Mouse (Mus musculus) midbrain, embryonic 12.5 days (tissue): ENCODE measurements around the gene Ascc1. TPM values are rescaled to one million over a fixed set of nuclear protein-coding genes. Genes with fewer than 3 reads are reported as not detected.
"Not testable (repeated sequence)": the region's sequence is repeated elsewhere in the genome, so short reads cannot be mapped to it uniquely, and the experiment has no call there.

Source experiments
- ATAC-seq: fragments of 200-750 bp; cut with Nextera tagmentation; 2 replicates; pipeline ENCODE4 v1.8.0; 2017; ENCODE audit warnings: low read depth, moderate TSS enrichment, moderate library complexity; ENCODE audit not compliant: low FRiP score
- H3K27ac ChIP-seq: fragments of 300-500 bp; sonication (generic); replicated peaks from 2 replicates; pipeline ENCODE4 v1.5.1; 2016; ENCODE audit warnings: mild to moderate bottlenecking
- H3K27me3 ChIP-seq: fragments of 300-500 bp; sonication (generic); 2 replicates; pipeline ENCODE4 v1.6.1; 2016; ENCODE audit warnings: mild to moderate bottlenecking
- H3K36me3 ChIP-seq: fragments of 300-500 bp; sonication (generic); 2 replicates; pipeline ENCODE4 v1.6.1; 2016
- H3K4me1 ChIP-seq: fragments of 300-500 bp; sonication (generic); 2 replicates; pipeline ENCODE4 v1.6.1; 2016
- H3K4me2 ChIP-seq: fragments of 300-500 bp; sonication (generic); replicated peaks from 2 replicates; pipeline ENCODE4 v1.6.1; 2016; ENCODE audit warnings: mild to moderate bottlenecking, moderate library complexity
- H3K4me3 ChIP-seq: fragments of 300-500 bp; sonication (generic); 2 replicates; pipeline ENCODE4 v1.5.1; 2016; ENCODE audit warnings: mild to moderate bottlenecking
- H3K9ac ChIP-seq: fragments of 300-500 bp; sonication (generic); replicated peaks from 2 replicates; pipeline ENCODE4 v1.6.1; 2016; ENCODE audit warnings: mild to moderate bottlenecking, moderate library complexity
- H3K9me3 ChIP-seq: fragments of 300-500 bp; sonication (generic); 2 replicates; pipeline ENCODE4 v1.6.1; 2016; ENCODE audit warnings: mild to moderate bottlenecking
- WGBS: fragments of 180-500 bp; shearing (Covaris S2); methylation state at CpG from one replicate; pipeline ENCODE4 v1.1.7; 2016; 5-methylcytosine and 5-hydroxymethylcytosine counted together
- polyA plus RNA-seq: library from polyadenylated mRNA; unstranded; fragments of >200 nt; fragmentation: Nextera tagmentation; extraction: Ambion mirVana; gene quantifications from 2 replicates; pipeline ENCODE4 v1.2.1, GENCODE M21; 2016

Gene Ascc1
- polyA plus RNA-seq, 1 experiment from 2014 or later, result 39.6 TPM

DNA sequence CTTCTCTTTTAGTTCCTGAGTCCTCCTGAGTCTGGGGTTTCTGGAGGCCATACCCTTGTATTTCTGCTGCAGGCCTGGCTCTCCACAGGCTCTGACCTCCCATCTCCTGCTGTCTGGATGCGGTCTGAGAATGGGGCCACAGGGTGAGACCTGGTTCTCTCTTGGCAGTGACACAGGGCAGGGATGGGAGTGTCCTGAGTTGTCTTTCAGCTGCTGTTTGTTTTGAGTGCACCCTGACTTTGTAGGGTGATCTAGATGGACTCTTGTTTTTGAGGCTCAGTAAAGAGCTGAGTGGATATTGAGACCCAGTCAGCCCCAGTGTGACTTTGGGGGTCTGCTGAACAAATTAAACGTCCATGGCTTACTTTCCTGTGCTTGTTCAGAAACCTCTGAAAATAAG lies 24.2 kb upstream of the Ascc1 start:
- 62% methylated on average over 2 of the region's 2 CpGs for WGBS
- Histone ChIP-seq H3K36me3 (no peaks in the 10 kb centered on the region), H3K9ac (no peak overlapping the region), H3K27me3 (no peaks in the 10 kb centered on the region), H3K4me3 (no peak overlapping the region), H3K9me3 (no peaks in the 10 kb centered on the region), H3K4me2 (no peak overlapping the region), H3K27ac (peak overlapping the region; percentile 50; the same call in 1 of the 2 replicates), H3K4me1 (peaks cover 35% of the 10 kb centered on the region)
- no peak for ATAC-seq

DNA sequence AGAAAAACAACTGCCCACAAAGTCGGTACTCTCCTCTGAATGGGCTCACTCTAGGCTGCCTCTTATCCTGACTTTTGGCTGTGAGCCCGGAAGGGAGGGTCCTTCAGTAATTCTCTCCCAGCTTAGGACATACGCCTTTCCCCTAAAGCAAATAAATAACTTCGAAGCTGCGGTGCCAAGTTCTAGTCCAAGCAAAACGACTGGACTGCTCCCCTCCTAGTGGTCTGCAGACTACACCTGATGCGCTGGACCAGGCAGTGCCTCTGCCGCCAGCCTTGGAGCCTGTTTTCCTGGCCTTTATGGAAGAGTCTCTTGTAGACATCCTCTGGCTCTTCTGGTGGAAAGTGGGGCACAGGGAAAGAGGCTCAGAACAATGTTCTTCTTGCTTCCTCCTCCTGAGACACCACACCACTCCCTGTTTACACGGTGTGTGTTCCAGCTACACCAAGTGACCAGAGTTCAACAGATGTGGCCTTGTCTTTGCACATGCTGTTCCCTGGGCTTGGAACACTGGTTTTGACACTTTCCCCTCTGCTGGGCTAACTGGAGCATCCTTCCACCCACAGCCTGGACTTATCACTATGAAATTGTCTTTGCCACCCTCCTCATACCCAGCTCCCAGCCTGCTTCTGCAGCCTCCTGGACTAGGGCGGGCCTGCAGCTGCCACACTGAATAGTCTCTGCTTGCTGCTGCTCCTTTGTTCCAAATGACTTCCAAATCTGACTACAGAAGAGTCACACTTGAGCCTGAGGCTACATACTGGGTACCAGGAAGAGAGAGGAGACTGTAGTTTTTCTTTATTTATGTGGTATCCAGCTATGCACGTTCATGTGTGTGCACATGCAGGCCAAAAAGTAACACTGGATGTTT lies 23.5 kb upstream of the Ascc1 start:
- H3K27ac ChIP-seq, result peak overlapping the region; percentile 50
- no peaks in the 10 kb centered on the region for H3K9me3 ChIP-seq
- ATAC-seq, result peak; percentile 65
- H3K4me2 ChIP-seq, result no peak overlapping the region
- H3K4me1 ChIP-seq, result peaks cover 30% of the 10 kb centered on the region
- 57% methylated on average over 11 of the region's 11 CpGs for WGBS
- no peak overlapping the region for H3K4me3 ChIP-seq
- H3K27me3 ChIP-seq, result no peaks in the 10 kb centered on the region
- no peak overlapping the region for H3K9ac ChIP-seq
- no peaks in the 10 kb centered on the region for H3K36me3 ChIP-seq

DNA sequence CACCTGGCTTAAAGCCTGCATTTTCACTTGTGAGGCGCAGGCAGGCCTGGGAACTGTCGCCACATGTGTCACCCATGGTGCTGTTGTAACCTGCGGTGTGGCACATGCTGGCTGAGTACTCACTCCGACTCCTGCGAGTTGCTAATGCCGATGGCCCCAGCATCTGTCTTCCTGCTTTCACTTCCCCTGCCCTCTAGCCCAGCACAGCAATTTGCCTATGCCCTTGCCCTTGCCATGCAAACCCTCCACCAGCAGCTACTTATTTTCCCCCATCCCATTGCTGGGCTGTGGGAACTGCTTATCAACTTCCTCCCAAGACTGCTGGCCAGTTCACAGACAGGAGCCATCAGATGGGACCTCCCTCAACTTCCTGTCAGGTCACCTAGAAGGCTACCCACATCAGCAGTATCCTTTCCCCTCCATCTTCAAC lies 21.8 kb upstream of the Ascc1 start:
- Histone ChIP-seq H3K4me1 (peaks cover 20% of the 10 kb centered on the region), H3K27me3 (no peaks in the 10 kb centered on the region), H3K27ac (no peak overlapping the region), H3K9me3 (no peaks in the 10 kb centered on the region), H3K36me3 (peaks cover 8% of the 10 kb centered on the region; the same call in 1 of the 2 replicates), H3K4me2 (no peak overlapping the region), H3K4me3 (no peak overlapping the region), H3K9ac (no peak overlapping the region)
- no peak for ATAC-seq
- WGBS, result 97% methylated on average over 6 of the region's 6 CpGs

DNA sequence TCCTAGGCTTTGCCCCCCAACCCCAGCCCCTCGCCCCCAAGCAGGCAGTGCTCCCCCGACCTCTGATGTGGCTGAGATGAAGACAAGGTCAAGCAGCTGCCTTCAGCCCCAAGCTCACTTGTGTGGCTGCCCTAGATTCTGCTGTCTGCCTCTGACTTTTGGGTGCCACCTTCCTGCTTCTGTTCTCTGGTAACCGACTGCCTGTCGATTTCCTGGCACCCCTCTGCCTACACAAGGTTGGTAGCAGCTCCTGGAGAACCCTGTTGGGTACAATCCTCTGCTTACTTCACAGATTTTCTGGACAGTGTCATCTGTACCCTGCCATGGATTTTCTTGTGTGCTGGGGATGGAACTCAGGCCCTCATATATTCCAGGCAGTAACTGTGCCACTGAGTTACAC lies 21.3 kb upstream of the Ascc1 start:
- no peak overlapping the region for H3K27ac ChIP-seq
- H3K4me3 ChIP-seq, result no peak overlapping the region
- H3K4me1 ChIP-seq, result peaks cover 20% of the 10 kb centered on the region
- H3K4me2 ChIP-seq, result no peak overlapping the region
- H3K9me3 ChIP-seq, result no peaks in the 10 kb centered on the region
- H3K36me3 ChIP-seq, result peaks cover 13% of the 10 kb centered on the region; the same call in 1 of the 2 replicates
- H3K9ac ChIP-seq, result no peak overlapping the region
- H3K27me3 ChIP-seq, result no peaks in the 10 kb centered on the region
- WGBS, result 84% methylated on average over 4 of the region's 4 CpGs
- ATAC-seq, result no peak

DNA sequence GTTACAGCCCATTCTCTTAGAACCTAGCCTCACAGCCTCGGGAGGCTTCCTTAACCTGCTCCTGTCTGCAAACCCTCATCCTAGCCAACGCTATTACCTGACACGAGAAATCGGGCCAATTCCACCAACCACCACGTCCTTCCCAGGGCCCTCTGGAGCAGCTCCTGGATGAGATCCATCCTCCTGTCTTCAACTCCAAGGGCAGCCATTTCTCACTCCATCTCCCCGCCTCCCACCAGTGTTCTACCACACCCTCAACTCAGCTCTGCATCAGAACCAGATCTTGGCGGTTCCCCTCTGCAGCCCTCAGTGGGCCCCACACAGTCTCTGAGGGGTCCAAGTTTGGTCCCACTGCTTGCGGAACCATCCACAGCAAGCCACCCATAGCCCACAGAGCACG lies 20.8 kb upstream of the Ascc1 start:
- H3K27ac ChIP-seq, result no peak overlapping the region
- WGBS, result 91% methylated on average over 9 of the region's 9 CpGs
- no peak overlapping the region for H3K9ac ChIP-seq
- H3K9me3 ChIP-seq, result no peaks in the 10 kb centered on the region
- H3K36me3 ChIP-seq, result peaks cover 17% of the 10 kb centered on the region; the same call in 1 of the 2 replicates
- H3K4me3 ChIP-seq, result no peak overlapping the region
- H3K4me1 ChIP-seq, result peaks cover 20% of the 10 kb centered on the region
- H3K27me3 ChIP-seq, result no peaks in the 10 kb centered on the region
- ATAC-seq, result no peak
- H3K4me2 ChIP-seq, result no peak overlapping the region

DNA sequence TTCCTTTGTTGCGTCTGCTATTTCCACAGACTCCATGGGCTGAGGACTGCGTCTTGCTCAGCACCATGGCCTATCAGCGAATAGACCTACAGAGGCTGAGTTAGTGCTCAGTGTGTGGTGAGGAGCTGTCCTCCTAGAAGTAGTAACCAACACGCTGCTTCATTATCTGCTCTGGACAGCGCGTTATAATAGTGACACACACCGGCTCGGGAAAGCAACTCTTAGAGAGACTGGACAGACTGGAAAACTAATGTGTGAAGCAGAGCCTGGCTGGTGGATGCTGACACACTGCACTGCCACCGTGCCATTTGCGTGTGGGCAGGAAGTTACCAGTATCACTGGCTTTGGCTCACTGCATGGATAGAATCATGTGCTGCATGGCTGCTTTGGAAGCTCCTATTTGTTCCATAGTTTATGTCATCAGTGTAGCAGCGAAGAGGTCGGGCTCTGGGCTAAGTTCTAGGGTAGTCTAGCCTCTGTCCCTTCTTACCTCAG lies 20.2 kb upstream of the Ascc1 start:
- no peaks in the 10 kb centered on the region for H3K27me3 ChIP-seq
- H3K9me3 ChIP-seq, result no peaks in the 10 kb centered on the region
- no peak for ATAC-seq
- H3K9ac ChIP-seq, result no peak overlapping the region
- no peak overlapping the region for H3K4me3 ChIP-seq
- H3K4me1 ChIP-seq, result peaks cover 20% of the 10 kb centered on the region
- H3K4me2 ChIP-seq, result no peak overlapping the region
- no peak overlapping the region for H3K27ac ChIP-seq
- 94% methylated on average over 12 of the region's 12 CpGs for WGBS
- H3K36me3 ChIP-seq, result peaks cover 22% of the 10 kb centered on the region

DNA sequence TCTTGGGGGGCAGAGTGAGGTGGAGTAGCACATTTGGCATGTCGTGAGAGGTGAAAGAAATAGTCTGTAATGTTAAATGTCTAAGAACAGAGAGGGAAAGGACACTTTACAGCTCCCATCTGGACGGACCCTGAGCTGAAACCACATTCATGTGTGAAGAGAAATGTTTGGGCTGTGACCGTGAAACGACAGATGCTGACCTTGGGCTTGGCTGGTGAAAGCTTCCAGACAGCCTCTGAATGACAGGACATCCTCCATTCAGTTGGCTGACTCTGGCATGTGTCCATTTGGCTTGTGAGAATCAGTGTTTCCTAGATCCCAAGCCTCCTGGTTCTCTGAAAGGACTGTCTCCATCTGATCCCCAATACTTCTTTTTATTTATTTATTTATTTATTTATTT lies 14.6 kb upstream of the Ascc1 start:
- H3K4me2 ChIP-seq, result no peak overlapping the region
- no peaks in the 10 kb centered on the region for H3K27me3 ChIP-seq
- 90% methylated on average over 4 of the region's 4 CpGs for WGBS
- ATAC-seq, result no peak
- H3K27ac ChIP-seq, result no peak overlapping the region
- no peak overlapping the region for H3K4me3 ChIP-seq
- peaks cover 73% of the 10 kb centered on the region for H3K36me3 ChIP-seq
- no peaks in the 10 kb centered on the region for H3K4me1 ChIP-seq
- no peak overlapping the region for H3K9ac ChIP-seq
- no peaks in the 10 kb centered on the region for H3K9me3 ChIP-seq

DNA sequence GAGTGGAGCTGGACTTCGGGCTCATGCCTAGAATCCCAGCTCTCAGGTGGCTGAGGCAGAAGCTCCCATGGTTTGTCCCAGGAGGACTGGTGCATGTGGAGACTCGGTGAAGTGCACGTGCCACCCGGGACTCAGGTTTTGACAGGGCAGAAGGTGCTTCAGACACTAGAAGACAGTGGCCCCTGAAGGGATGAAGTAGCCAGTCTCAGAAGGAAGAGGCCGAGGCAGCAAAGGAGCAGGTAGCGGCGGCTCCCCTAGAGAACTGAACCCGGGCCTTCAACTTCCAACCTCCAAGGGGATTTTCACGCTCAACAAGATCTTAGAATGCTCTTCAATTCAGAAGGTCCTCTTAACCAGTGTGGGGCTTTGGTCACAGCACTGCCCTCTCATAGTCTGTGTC lies 12.2 kb upstream of the Ascc1 start:
- H3K4me2 ChIP-seq, result no peak overlapping the region
- H3K36me3 ChIP-seq, result peaks cover 86% of the 10 kb centered on the region
- H3K4me1 ChIP-seq, result no peaks in the 10 kb centered on the region
- H3K4me3 ChIP-seq, result no peak overlapping the region
- H3K27me3 ChIP-seq, result no peaks in the 10 kb centered on the region
- no peak overlapping the region for H3K9ac ChIP-seq
- ATAC-seq, result no peak
- 97% methylated on average over 9 of the region's 9 CpGs for WGBS
- no peak overlapping the region for H3K27ac ChIP-seq
- no peaks in the 10 kb centered on the region for H3K9me3 ChIP-seq

DNA sequence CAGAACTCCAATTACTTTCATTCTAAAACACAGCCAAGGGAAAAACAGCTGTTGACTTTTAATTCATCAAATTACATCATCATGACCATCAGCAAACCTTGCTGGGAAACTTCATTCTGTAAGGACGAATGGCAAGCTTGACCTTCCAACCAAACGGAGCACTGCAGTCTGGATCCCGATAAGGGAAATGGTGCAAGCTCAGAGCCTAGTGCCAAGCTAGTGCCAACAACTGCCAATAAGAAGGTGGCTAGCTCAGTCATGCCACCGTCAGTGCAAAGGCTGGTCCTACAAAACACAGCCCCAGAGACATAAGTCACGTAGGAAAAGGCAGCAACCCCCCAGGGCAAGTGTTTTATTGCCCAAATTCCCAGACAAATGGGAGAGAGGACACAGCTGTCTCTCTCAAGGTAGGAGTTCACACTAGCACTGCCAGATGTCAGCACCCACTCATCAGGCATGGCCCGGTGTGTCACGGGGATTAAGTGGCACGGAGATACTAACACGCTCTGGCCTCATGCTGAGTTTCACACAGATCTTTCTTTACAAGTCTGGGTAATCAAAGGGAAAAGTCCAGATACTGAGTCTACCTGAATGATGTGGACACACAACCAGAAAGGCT lies 11.2 kb upstream of the Ascc1 start:
- H3K4me2 ChIP-seq, result no peak overlapping the region
- WGBS, result 89% methylated on average over 9 of the region's 9 CpGs

DNA sequence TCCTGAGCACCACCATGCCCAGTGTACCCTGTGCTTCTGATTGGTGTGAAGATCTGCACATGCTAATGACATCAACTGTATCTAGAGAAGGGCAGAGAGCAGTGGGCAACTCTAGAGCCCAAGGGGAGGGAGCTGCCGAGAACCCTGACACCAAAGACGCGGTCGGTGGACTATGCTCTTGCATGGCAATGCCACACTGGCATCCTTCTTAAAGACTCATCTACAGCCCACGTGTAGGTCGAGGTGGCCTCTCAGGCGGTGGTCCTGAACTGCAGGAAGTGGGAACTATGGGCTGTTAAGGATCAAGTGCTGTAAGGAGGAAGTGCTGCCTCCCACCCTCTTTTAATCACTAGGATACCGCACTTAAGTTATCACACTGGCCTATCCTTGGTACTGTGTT lies 10.6 kb upstream of the Ascc1 start:
- no peaks in the 10 kb centered on the region for H3K4me1 ChIP-seq
- H3K9me3 ChIP-seq, result no peaks in the 10 kb centered on the region
- no peaks in the 10 kb centered on the region for H3K27me3 ChIP-seq
- H3K27ac ChIP-seq, result no peak overlapping the region
- 93% methylated on average over 8 of the region's 8 CpGs for WGBS
- no peak overlapping the region for H3K4me3 ChIP-seq
- ATAC-seq, result no peak
- H3K9ac ChIP-seq, result no peak overlapping the region
- H3K36me3 ChIP-seq, result peaks cover 82% of the 10 kb centered on the region
- H3K4me2 ChIP-seq, result no peak overlapping the region

More for the DNA sequence above, 11.2 kb upstream of the Ascc1 start:
- H3K9ac ChIP-seq, result no peak overlapping the region
- H3K4me3 ChIP-seq, result no peak overlapping the region
- H3K27ac ChIP-seq, result no peak overlapping the region
- no peaks in the 10 kb centered on the region for H3K4me1 ChIP-seq
- no peaks in the 10 kb centered on the region for H3K9me3 ChIP-seq
- H3K27me3 ChIP-seq, result no peaks in the 10 kb centered on the region
- H3K36me3 ChIP-seq, result peaks cover 86% of the 10 kb centered on the region
- no peak for ATAC-seq

DNA sequence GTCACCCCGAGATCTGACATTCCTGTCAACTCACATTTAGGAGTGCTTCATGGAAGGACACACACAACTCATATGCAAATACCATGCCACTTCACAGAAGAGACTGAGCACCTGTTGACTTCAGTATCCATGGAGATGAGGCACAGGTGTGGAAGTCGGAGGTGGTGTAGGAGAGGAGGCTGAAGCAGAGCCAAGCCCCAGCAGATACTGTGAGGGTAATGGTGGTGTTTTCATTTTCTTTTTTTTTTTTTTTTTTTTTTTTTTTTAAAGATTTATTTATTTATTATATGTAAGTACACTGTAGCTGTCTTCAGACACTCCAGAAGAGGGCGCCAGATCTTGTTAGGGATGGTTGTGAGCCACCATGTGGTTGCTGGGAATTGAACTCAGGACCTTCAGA lies 8.8 kb upstream of the Ascc1 start:
- H3K36me3 ChIP-seq, result peaks cover 64% of the 10 kb centered on the region
- not testable (repeated sequence) for H3K9me3 ChIP-seq, ATAC-seq, H3K27ac ChIP-seq, H3K9ac ChIP-seq, H3K27me3 ChIP-seq, H3K4me1 ChIP-seq, H3K4me2 ChIP-seq, H3K4me3 ChIP-seq
- WGBS, result 81% methylated on average over 3 of the region's 3 CpGs

DNA sequence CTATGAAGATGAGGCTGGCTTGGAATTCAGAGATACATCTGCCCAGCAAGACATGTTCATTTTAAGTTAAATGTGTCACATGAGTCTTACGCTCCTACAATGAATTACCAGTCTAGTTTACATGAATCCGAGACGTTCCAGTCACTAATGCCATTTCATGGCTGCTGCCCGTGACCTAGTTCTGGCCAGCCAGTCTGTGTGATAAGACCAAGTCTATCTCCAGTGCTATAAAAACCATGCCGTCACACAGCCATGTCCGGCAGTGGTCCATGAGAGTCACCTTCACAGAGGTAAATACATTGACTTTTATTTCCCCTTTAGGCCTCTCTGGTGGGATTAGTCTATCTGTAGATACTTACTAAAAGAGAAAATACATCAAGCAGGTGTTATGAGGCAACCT lies 6.7 kb upstream of the Ascc1 start:
- no peaks in the 10 kb centered on the region for H3K9me3 ChIP-seq
- no peak overlapping the region for H3K9ac ChIP-seq
- no peak for ATAC-seq
- peaks cover 53% of the 10 kb centered on the region for H3K36me3 ChIP-seq
- no peak overlapping the region for H3K27ac ChIP-seq
- 92% methylated on average over 6 of the region's 6 CpGs for WGBS
- H3K27me3 ChIP-seq, result no peaks in the 10 kb centered on the region
- H3K4me1 ChIP-seq, result peaks cover under 1% of the 10 kb centered on the region; the same call in 1 of the 2 replicates
- no peak overlapping the region for H3K4me3 ChIP-seq
- no peak overlapping the region for H3K4me2 ChIP-seq
